Mouse (Mus musculus) forebrain, postnatal 0 days (tissue): Measurements from ENCODE around the gene Pspn. TPM values are rescaled to one million over a fixed set of nuclear protein-coding genes. Genes with fewer than 3 reads are reported as not detected.

Experiments used
- ATAC-seq: fragments of 200-750 bp; cut with Nextera tagmentation; 2 replicates; pipeline ENCODE4 v1.8.0; 2017; ENCODE audit warnings: mild to moderate bottlenecking, moderate library complexity
- DNase-seq: peaks from one replicate; pipeline ENCODE4 v3.0.0-alpha.2; 2015
- H3K27ac ChIP-seq: fragments of 300-500 bp; sonication (generic); 2 replicates; pipeline ENCODE4 v1.5.1; 2014; ENCODE audit warnings: low read depth, mild to moderate bottlenecking, antibody characterized with exemption, low read length, moderate library complexity, mixed read lengths
- H3K27me3 ChIP-seq: fragments of 300-500 bp; sonication (generic); 2 replicates; pipeline ENCODE4 v1.6.1; 2014; ENCODE audit warnings: mild to moderate bottlenecking, low read length, mixed read lengths; ENCODE audit not compliant: insufficient read depth
- H3K36me3 ChIP-seq: fragments of 300-500 bp; sonication (generic); 2 replicates; pipeline ENCODE4 v1.6.1; 2014; ENCODE audit warnings: mild to moderate bottlenecking, moderate library complexity; ENCODE audit not compliant: insufficient read depth
- H3K4me1 ChIP-seq: fragments of 300-500 bp; sonication (generic); 2 replicates; pipeline ENCODE4 v1.6.1; 2014; ENCODE audit warnings: antibody characterized with exemption; ENCODE audit not compliant: insufficient read depth
- H3K4me2 ChIP-seq: fragments of 300-500 bp; sonication (generic); 2 replicates; pipeline ENCODE4 v1.6.1; 2014; ENCODE audit warnings: low read depth, mild to moderate bottlenecking, moderate library complexity
- H3K4me3 ChIP-seq: fragments of 300-500 bp; sonication (generic); 2 replicates; pipeline ENCODE4 v1.5.1; 2014; ENCODE audit warnings: low read depth, low read length, mixed read lengths
- H3K9ac ChIP-seq: fragments of 300-500 bp; sonication (generic); 2 replicates; pipeline ENCODE4 v1.6.1; 2014; ENCODE audit warnings: mild to moderate bottlenecking
- H3K9me3 ChIP-seq: fragments of 300-500 bp; sonication (generic); 2 replicates; pipeline ENCODE4 v1.6.1; 2016; ENCODE audit warnings: low read length
- CTCF ChIP-seq: sonication (generic); IDR thresholded peaks from 2 replicates; pipeline ENCODE4 v1.5.1; 2016; ENCODE audit warnings: antibody characterized with exemption, control low read depth, low read depth
- WGBS: fragments of 180-500 bp; shearing (Covaris S2); extraction: QIAGEN DNeasy Blood & Tissue Kit; methylation state at CpG from one replicate; pipeline ENCODE4 v1.1.7; 2014; 5-methylcytosine and 5-hydroxymethylcytosine counted together
- polyA plus RNA-seq: library from polyadenylated mRNA; unstranded; fragments of >200 nt; fragmentation: Nextera tagmentation; extraction: Ambion mirVana; gene quantifications from 2 replicates; pipeline ENCODE4 v1.2.1, GENCODE M21; 2015
- total RNA-seq: library from RNA; depleted of rRNA; stranded (reverse); fragments of >200 nt; gene quantifications from 2 replicates; pipeline ENCODE4 v1.2.3, GENCODE M21; 2014

Gene Pspn
- total and polyA plus RNA-seq, 2 experiments from 2014 or later, result not detected

DNA sequence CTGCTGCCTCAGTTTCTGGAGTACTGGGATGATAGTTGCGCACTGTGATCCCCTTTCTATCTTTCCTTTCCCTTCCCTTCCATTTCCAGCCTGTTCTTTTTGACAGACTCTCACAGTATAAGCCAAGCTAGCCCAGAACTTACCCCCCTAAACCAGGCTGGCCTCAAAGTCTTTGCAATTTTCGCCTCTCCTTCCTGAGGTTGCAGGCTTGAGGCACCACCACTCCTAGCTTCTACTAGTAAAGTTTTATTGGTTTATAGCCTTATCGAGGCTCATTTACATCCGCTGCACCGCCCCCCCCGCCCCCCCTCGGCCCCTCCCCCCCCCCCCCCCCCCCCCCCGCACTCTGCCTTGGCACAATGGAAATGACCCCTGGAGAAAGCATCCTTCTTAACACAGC lies 20.3 kb downstream of the Pspn start:
- no peak overlapping the region for H3K4me2 ChIP-seq
- H3K27me3 ChIP-seq, result no peaks in the 10 kb centered on the region
- 60% methylated on average over 4 of the region's 8 CpGs for WGBS
- ATAC-seq, result no peak
- no peak overlapping the region for H3K9ac ChIP-seq
- H3K36me3 ChIP-seq, result no peaks in the 10 kb centered on the region
- H3K9me3 ChIP-seq, result no peaks in the 10 kb centered on the region
- no peak overlapping the region for H3K4me3 ChIP-seq
- DNase-seq, result no peak
- TF ChIP-seq CTCF, result no peak
- H3K27ac ChIP-seq, result no peak overlapping the region
- H3K4me1 ChIP-seq, result no peaks in the 10 kb centered on the region

DNA sequence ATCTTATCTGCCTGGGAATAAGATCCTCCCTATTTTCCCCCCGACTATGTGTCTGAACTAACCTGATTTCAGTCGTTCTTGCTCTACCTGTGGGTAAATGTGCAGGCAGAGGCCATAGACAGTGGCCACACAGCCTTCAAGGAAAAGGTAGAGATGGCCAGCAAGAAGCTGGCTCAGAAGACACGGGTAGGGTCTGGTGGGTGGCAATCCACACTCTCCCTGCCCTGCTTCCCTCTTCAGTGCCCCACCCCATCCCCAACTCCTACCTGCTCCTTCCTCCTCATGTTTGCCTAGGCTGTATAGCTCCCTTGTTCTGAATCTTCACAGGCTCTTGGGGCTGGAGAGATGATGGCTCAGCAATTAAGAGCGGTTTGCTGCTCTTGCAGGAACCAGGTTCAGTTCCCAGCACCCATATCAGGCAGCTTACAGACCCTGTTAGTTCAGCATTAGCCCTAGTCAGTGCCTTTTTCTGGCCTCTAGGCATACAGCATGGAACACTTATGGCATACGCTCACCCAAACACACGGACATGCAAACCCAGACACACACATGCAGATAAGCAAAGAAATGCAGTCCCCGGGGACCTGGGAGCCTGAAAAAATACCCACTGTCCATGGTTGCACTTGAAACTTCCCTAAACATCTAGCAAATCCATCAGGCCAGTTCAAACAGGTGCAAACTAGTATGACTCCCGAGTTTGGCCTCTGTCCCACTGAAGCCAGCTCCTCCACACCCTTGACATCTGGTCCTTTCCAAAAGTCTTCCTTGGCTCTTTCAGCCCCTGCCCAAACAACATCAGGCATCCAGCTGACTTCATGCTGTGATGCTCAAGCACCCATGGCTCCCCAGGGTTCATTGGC lies 23.1 kb downstream of the Pspn start:
- Histone ChIP-seq H3K36me3 (no peaks in the 10 kb centered on the region), H3K9me3 (no peaks in the 10 kb centered on the region), H3K4me3 (no peak overlapping the region), H3K27me3 (no peaks in the 10 kb centered on the region), H3K4me1 (no peaks in the 10 kb centered on the region), H3K4me2 (no peak overlapping the region), H3K9ac (no peak overlapping the region), H3K27ac (no peak overlapping the region)
- WGBS, result 78% methylated on average over 8 of the region's 8 CpGs
- DNase-seq, result no peak
- TF ChIP-seq CTCF, result no peak
- ATAC-seq, result no peak

- no peak overlapping the region for H3K4me3 ChIP-seq
- H3K4me2 ChIP-seq, result no peak overlapping the region
- no peaks in the 10 kb centered on the region for H3K36me3 ChIP-seq
- H3K9me3 ChIP-seq, result no peaks in the 10 kb centered on the region
- WGBS, result 75% methylated on average over 3 of the region's 3 CpGs
- ATAC-seq, result no peak
- DNase-seq, result no peak
- no peak for TF ChIP-seq CTCF
- H3K4me1 ChIP-seq, result no peaks in the 10 kb centered on the region
- no peak overlapping the region for H3K9ac ChIP-seq
- no peak overlapping the region for H3K27ac ChIP-seq
- no peaks in the 10 kb centered on the region for H3K27me3 ChIP-seq
Measured at GRCm38 (mm10) chr17:56975391-56975790, 24.4 kb downstream of the Pspn start.

- no peak for DNase-seq
- Histone ChIP-seq H3K27ac (no peak overlapping the region), H3K4me3 (no peak overlapping the region), H3K36me3 (no peaks in the 10 kb centered on the region), H3K9me3 (no peaks in the 10 kb centered on the region), H3K4me1 (no peaks in the 10 kb centered on the region), H3K4me2 (no peak overlapping the region), H3K27me3 (no peaks in the 10 kb centered on the region), H3K9ac (no peak overlapping the region)
- 83% methylated on average over 5 of the region's 5 CpGs for WGBS
- TF ChIP-seq CTCF, result no peak
- no peak for ATAC-seq
Measured at GRCm38 (mm10) chr17:56974708-56975240, 25.0 kb downstream of the Pspn start.

DNA sequence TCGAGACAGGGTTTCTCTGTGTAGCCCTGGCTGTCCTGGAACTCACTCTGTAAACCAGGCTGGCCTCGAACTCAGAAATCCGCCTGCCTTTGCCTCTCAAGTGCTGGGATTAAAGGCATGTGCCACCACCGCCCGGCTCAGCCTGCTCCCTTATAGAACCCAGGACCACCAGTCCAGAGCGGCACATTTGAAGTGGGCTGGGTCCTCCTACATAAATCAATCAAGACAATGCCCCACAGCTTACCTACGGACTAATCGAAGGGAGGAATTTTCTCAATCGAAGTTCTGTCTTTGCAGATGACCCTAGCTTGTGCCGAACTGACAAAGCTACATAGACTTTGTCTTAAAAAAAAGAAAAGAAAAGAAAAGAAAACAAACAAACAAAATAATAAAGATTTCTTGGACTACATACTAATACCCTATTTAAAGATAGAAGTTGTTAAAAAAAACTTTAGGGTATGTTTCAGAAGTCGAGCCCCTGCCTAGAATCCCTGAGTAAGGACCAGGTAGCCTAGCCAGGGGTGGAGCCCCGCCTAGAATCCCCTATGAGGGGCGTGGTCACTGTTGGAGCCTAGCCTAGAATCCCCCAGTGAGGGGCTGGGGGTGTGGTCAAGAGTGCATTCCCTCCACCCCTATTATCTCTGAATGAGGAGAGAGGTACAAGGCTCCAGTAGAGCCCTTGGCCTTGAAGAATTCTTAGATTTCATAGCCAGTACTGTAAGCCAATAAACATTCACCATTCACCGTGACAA lies 25.7 kb downstream of the Pspn start:
- Histone ChIP-seq H3K9ac (no peak overlapping the region), H3K9me3 (no peaks in the 10 kb centered on the region), H3K4me2 (no peak overlapping the region), H3K4me3 (no peak overlapping the region), H3K4me1 (no peaks in the 10 kb centered on the region), H3K27me3 (no peaks in the 10 kb centered on the region), H3K27ac (no peak overlapping the region), H3K36me3 (no peaks in the 10 kb centered on the region)
- WGBS, result 68% methylated on average over 13 of the region's 14 CpGs
- ATAC-seq, result no peak
- TF ChIP-seq CTCF, result no peak
- DNase-seq, result no peak

DNA sequence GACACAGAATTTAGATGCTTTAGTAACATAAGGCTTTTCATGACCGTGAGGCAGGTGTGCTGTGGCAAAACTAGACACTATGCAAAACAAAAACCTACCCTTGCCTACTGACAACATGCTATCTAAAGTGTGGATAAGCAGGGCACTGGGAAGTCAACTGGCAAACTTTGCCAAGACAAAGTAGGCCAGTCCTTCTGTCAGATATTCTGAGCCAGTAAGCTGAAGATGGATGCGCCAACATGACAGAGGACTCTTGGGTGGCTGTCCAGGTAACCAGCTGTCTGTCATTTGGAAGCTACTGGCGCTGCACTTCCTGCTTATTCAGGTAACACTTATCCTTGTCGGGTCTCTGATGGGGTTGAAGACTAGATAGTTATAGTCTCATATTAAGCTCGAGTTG lies 29.7 kb downstream of the Pspn start:
- no peaks in the 10 kb centered on the region for H3K36me3 ChIP-seq
- TF ChIP-seq CTCF, result no peak
- H3K9me3 ChIP-seq, result no peaks in the 10 kb centered on the region
- DNase-seq (no peak), ATAC-seq (no peak)
- H3K9ac ChIP-seq, result no peak overlapping the region
- 58% methylated on average over 5 of the region's 5 CpGs for WGBS
- no peaks in the 10 kb centered on the region for H3K4me1 ChIP-seq
- H3K27me3 ChIP-seq, result no peaks in the 10 kb centered on the region
- no peak overlapping the region for H3K27ac ChIP-seq
- no peak overlapping the region for H3K4me2 ChIP-seq
- no peak overlapping the region for H3K4me3 ChIP-seq

DNA sequence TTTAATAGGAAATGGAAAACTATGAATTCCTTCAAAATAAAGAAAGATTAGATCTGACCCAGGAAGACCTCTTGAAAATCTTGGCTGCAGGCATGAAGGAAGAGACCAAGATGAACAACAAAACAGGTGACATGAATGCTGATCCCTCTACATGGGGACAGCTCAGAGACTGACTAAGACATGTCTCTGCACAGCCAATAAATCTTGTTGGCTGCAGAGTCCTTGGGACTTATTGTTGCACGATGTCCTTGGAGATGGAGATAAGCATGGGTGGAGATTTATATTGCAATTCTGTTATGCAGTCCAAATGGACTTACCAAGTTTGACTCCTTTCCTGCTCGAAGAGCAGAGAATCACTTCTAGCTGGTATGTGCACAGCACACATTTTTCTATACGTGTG lies 30.5 kb downstream of the Pspn start:
- Histone ChIP-seq H3K27me3 (no peaks in the 10 kb centered on the region), H3K9ac (no peak overlapping the region), H3K4me2 (no peak overlapping the region), H3K36me3 (no peaks in the 10 kb centered on the region), H3K9me3 (no peaks in the 10 kb centered on the region), H3K27ac (no peak overlapping the region), H3K4me1 (no peaks in the 10 kb centered on the region), H3K4me3 (no peak overlapping the region)
- ATAC-seq, result no peak
- no peak for DNase-seq
- 71% methylated on average over 3 of the region's 3 CpGs for WGBS
- TF ChIP-seq CTCF, result no peak
